Mouse (Mus musculus) adrenal gland, postnatal 14 days (tissue): ENCODE results near the gene Plekha4. TPM values are rescaled to one million over a fixed set of nuclear protein-coding genes. Genes with fewer than 3 reads are reported as not detected.
"Not testable (repeated sequence)": the region's sequence is repeated elsewhere in the genome, so short reads cannot be mapped to it uniquely, and the experiment has no call there.

Source experiments
- DNase-seq: peaks from one replicate; pipeline ENCODE4 v3.0.0; 2021; ENCODE audit warnings: mixed read lengths
- long read RNA-seq, 2 experiments: library from polyadenylated mRNA; stranded (forward); transcript quantifications; one replicate each; pipeline ENCODE4 v2.0.0; 2021
- total RNA-seq: library from RNA; stranded (reverse); gene quantifications from 2 replicates; pipeline ENCODE4 v1.2.3, GENCODE M21; 2021

The Plekha4 gene
- total RNA-seq: 3.8 and 6.5 TPM in 2 replicates
- long read RNA-seq, experiment 1, partial matches to known transcripts: 0 of 2 reads
- long read RNA-seq, experiment 1, other reads (novel, unspliced or antisense): 2 of 2 reads
- long read RNA-seq, experiment 2, partial matches to known transcripts: 0 of 4 reads
- long read RNA-seq, experiment 2, other reads (novel, unspliced or antisense): 3 of 4 reads

DNA sequence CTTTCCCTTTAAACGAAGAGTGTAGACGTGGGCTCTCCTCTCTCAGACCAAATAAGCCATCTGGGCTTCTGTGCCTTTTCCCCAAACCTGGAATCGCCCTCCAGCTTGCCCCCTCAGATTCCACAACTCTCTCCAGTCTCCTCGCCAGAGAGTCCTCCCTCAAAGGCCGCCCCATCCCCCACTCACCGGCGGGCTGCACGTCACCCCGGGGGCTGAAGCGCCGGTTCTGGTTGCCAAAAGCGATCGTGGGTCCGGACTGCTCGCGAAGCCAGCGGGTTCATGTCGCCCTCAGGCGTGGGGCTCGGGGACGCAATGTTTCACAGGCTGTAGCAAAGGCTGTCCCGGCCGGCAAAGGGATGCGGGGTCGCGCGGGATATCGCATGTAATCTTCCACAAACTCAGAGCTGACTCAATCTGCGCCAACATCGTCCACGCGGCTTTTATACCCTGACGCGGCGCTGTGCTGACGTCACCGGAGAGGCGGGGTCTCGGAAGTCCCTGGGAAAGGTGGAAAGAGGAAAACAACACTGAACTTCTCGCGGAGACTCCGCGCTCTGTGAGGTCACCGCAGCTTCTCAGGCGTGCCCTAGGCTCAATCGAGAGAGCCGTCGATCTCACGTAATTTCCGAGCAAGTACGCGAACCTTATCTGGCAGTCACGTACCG, at the start of gene Plekha4, which contains the start of gene Ppp1r15a:
Gene Plekha4, plus strand, starts transcription at position 522 of the 665 bp plus-strand sequence.
Gene Ppp1r15a, minus strand, starts transcription at position 460 of the 665 bp plus-strand sequence.
- DNase-seq: peak; percentile 97

DNA sequence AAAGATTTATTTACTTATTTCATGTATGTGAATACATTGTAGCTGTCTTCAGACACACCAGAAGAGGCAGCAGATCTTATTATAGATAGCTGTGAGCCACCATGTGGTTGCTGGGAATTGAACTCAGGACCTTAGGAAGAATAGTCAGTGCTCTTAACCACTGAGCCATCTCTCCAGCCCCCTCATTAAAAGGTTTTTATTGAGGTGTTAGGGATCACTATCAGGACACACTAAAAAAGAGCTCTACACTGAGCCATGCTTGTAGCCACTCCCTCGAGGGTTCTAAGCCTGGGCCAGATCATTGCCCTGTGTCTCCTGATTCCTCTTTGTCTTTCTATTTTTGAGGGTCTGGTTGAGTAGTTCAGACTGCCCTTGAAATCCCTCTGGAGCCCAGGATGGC, 49.7 kb upstream of the Plekha4 start:
- no peak for DNase-seq

DNA sequence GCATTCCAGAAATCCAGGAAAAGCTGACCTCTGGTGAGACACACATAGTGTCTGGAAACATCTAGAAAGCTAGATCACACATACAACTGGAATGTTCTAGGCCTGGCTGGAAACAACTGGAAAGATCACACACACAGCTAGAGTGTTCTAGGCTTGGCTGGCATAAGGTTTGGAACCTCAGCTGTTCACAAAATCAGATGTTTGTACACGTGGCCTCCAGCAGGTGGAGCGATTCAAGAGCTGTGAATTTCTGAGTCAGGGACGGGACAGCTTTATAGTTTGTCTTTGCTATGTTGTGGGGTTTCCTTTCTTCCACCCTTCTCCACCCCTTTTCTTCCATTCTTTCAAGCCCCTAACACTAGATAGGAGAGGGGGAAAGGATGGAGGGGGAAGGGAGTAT, 49.1 kb upstream of the Plekha4 start:
- peak; percentile 75 for DNase-seq

- no peak for DNase-seq
Measured at GRCm38 (mm10) chr7:45478774-45479173, 47.4 kb upstream of the Plekha4 start.

GRCm38 (mm10) chr7:45480310-45480709, 45.8 kb upstream of the Plekha4 start:
- not testable (repeated sequence) for DNase-seq

DNA sequence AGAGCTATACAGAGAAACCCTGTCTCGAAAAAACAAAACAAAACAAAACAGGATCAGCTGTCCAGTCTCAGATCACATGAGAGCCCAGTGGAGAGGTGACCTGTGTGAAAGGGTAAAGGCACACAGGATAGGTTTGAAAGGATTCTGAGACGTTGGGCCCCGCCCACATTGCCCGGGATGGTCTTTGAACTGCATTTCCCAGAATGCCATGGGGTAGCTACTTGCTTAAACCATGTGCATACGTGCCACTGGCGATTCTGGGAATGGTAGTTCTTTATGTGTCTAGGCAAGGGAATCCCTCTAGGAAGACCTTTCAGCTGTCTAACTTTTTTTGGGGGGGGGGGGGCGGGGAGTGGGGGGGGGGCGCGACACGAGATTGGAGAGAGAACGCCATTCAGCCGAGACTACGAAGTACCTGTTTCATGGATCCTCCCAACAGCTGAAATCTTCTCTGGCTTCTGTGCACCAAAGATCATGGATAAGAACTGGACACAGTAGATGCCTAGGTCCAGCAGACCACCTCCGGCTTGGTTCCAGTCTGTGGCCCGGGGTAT, 44.7 kb upstream of the Plekha4 start, which contains the start of gene Tulp2:
Gene Tulp2, plus strand, starts transcription at position 504 of the 554 bp plus-strand sequence.
- peak; percentile 71 for DNase-seq

- DNase-seq: no peak
Measured at GRCm38 (mm10) chr7:45482166-45482565, 44.0 kb upstream of the Plekha4 start.

GRCm38 (mm10) chr7:45484985-45485384, 41.1 kb upstream of the Plekha4 start:
- not testable (repeated sequence) for DNase-seq

GRCm38 (mm10) chr7:45486158-45486557, 40.0 kb upstream of the Plekha4 start:
- DNase-seq: no peak

DNA sequence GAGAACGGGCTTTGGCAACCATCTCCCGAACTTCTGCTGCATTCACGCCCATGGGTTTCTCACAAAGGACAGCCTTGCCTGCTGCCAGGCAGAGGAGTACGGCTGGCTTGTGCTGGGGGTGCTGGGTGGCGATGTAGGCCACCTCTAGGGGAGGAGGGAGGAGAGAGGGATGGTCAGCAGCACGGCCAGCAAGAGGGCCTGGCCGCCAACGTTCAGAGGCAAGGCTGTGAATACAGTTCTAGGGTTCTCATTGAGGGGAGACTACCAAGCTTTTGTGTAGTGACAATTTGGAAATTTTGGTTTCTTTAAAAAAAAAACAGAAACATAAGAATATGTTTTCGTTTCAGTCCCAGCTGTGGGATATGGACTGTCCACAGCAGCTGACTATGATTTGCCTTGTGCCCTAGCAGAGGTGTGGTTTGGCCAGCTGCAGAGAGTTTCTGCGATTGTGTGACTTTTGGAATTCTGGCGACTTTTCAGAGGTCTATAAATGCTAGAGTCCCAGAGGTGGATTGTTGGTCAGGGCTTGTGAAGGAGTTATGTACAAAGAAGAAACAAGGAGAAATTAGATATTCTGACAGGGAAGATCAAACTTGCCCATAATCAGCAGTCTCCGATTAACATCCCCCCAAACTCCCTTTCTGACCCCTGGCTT, 39.2 kb upstream of the Plekha4 start, which contains the start of gene Gm45808:
Gene Gm45808, minus strand, starts transcription at position 51 of the 655 bp plus-strand sequence.
- DNase-seq: no peak

GRCm38 (mm10) chr7:45487861-45488292, 38.3 kb upstream of the Plekha4 start:
- peak; percentile 37 for DNase-seq

DNA sequence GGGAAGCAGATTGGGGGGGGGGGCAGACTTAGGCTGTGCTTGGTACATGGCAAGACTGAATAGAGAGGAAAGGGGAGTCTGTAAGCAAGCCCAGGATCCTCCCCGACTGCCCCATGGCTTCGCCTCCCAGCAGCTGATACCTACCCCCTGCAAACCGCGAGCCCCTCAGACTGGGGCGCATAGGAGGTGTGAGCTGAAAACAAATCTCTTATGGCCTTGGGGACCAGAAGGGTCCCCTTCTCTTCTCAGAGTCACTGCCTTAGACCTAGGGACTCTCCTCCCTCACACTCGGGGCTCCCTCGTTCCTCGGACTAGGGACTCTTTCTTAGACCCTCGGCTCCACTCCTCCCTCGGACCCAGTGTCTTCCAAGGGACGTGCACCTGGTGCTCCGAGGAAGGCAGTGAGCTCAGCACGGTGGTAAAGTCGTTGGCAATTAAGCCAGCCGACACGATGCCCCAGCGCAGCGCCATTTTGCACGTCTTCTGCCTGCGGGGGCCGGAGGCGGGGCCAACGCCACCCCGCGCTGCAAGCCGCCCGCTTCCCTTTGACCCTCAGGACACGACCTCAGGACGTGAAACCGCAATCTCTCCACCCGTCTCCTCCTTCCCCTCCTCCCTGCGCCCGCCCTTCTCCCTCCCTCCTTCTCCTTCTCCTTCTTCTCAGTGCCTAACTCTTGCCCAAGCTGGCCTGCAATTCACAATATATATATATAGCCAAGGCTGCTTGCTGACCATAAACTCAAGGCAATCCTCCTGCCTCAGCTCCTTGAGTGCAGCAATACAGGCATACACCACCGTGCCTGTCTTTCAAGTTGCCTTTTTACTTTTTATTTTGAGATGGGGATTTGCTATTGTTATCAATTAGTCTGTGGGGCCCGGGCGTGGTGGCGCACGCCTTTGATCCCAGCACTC, 37.6 kb upstream of the Plekha4 start, which contains the start of gene Dhdh:
Gene Dhdh, minus strand, starts transcription at position 513 of the 912 bp plus-strand sequence.
- peak; percentile 91 for DNase-seq

GRCm38 (mm10) chr7:45489578-45489977, 36.6 kb upstream of the Plekha4 start:
- no peak for DNase-seq

- DNase-seq: peak; percentile 65
Measured at GRCm38 (mm10) chr7:45490822-45491221, 35.3 kb upstream of the Plekha4 start.

- peak; percentile 69 for DNase-seq
Measured at GRCm38 (mm10) chr7:45491264-45491663, 34.9 kb upstream of the Plekha4 start.

- DNase-seq: no peak
Measured at GRCm38 (mm10) chr7:45492225-45492844, 33.8 kb upstream of the Plekha4 start.

GRCm38 (mm10) chr7:45492951-45493350, 33.2 kb upstream of the Plekha4 start:
- DNase-seq: peak; percentile 38

- no peak for DNase-seq
Measured at GRCm38 (mm10) chr7:45494548-45494947, 31.6 kb upstream of the Plekha4 start.

DNA sequence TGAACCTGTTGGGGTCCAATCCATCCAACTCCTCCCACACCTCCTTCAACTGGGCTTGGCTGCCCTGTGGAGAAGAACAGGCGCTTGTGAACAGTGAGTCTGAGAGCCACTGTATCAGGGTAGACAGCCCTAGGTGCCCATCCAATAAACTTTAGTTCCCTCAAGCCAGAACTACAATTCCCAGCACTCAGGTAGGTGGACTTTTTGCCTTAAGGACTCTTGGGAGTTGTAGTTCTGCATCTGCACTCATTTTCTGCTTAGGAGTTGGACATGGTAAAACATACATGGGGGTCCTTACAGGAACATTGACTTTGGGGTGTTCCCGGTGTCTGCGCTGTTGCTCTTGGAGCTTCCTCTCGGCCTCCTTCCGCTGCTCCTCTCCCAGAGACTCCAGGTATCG, 27.7 kb upstream of the Plekha4 start:
- no peak for DNase-seq

- DNase-seq: no peak
Measured at GRCm38 (mm10) chr7:45507583-45507982, 18.5 kb upstream of the Plekha4 start.

DNA sequence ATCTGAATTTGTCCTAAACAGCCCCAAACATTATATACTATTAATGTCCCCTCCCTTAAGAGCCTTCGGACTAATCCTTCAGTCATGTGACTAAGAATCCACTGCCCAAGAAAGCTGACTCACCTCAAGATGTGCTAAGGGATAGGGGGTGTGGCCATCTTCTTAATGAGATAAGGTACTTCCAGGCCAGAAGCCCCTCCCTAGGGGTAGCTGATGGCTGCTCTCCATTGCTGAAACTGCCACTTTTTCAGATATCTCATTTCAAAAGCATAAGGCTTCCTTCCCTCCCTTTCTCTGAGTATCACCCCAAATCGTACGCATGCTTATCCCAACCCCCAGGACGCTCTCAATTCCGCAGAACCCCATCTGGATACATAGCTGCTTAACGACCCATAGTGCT, 17.6 kb upstream of the Plekha4 start:
- DNase-seq: no peak
